Mouse (Mus musculus) lung, postnatal 0 days (tissue): ENCODE measurements around the gene Foxd2.

Experiments used
- CTCF ChIP-seq: IDR thresholded peaks from 2 replicates; pipeline ENCODE4 v1.5.1; 2016; ENCODE audit warnings: antibody characterized with exemption, mild to moderate bottlenecking
- EP300 ChIP-seq: IDR thresholded peaks from 2 replicates; pipeline ENCODE4 v1.6.1; 2016; ENCODE audit warnings: antibody characterized with exemption, mild to moderate bottlenecking, control low read depth

DNA sequence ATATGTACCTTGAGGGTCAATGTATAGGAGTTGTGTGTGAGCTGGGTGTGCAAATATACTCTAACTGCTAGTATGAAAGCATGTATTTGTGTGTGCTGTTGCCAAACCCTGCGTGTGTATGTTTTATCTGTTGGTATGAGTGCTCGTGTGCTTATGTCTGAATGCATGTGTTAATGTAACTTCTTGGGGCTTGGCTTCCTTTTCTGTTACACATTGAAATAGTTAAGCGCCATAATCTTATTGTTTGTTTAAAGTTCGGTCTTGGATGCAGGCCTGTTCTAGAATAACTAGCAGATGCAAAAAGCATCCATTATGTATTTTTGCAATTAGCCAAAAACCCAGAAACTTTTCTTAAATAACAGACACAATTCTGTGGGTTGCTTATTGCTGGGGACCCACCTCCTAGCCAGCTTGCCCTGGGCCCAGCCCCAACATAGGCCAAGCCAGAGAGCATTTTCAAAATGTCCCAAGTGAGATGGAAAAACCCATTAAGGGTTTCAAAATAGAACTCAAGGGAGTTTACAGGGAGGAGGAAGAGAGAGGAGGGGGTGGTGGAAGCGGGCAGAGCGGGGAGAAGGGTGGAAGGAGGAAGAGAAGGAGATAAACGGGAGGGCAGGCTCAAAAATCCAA is 39.3 kb upstream of the Foxd2 start:
- TF ChIP-seq CTCF, result no peak
- no peak for TF ChIP-seq EP300
